Mouse (Mus musculus) cortical plate, adult 2 months (tissue): Measurements from ENCODE around the gene Olfr1046. TPM values are rescaled to one million over a fixed set of nuclear protein-coding genes. Genes with fewer than 3 reads are reported as not detected.

Experiments used
- H3K27ac ChIP-seq: fragments of 200-500 bp; 2 replicates; pipeline ENCODE4 v1.5.1; 2012; ENCODE audit warnings: low read length, control low read depth, inconsistent platforms; ENCODE audit not compliant: insufficient read depth
- H3K4me1 ChIP-seq: fragments of 200-500 bp; 2 replicates; pipeline ENCODE4 v1.6.1; 2011; ENCODE audit warnings: low read length; ENCODE audit not compliant: control insufficient read depth, insufficient read depth
- H3K4me3 ChIP-seq: fragments of 200-500 bp; 2 replicates; pipeline ENCODE4 v1.5.1; 2011; ENCODE audit warnings: mild to moderate bottlenecking, low read length, control low read depth; ENCODE audit not compliant: insufficient read depth
- CTCF ChIP-seq: fragments of 200-500 bp; IDR thresholded peaks from 2 replicates; pipeline ENCODE4 v1.5.1; 2011; ENCODE audit warnings: mild to moderate bottlenecking, control low read depth, low read length; ENCODE audit not compliant: insufficient read depth; ENCODE audit errors: extremely low read depth
- POLR2A ChIP-seq: fragments of 200-500 bp; IDR thresholded peaks from 2 replicates; pipeline ENCODE4 v1.6.1; 2011; ENCODE audit warnings: mild to moderate bottlenecking, low read length, control low read depth; ENCODE audit not compliant: insufficient read depth; ENCODE audit errors: extremely low read depth
- polyA plus RNA-seq: library from polyadenylated mRNA; depleted of rRNA; stranded (reverse); fragments of >200 nt; gene quantifications from 2 replicates; pipeline ENCODE4 v1.2.3, GENCODE M21; 2012; rRNA removed

The Olfr1046 gene
- polyA plus RNA-seq, 1 experiment: not detected

- H3K27ac ChIP-seq: no peak within 1 kb of the TSS
- no peaks in the 10 kb centered on the region for H3K4me1 ChIP-seq
- no peak for TF ChIP-seq POLR2A
- TF ChIP-seq CTCF: no peak
- H3K4me3 ChIP-seq: no peak within 1 kb of the TSS
These were observed 51.7 kb downstream of the Olfr1046 start, which contains the start of gene Olfr1043 for GRCm38 (mm10) chr2:86167422-86167821. Gene Olfr1043, minus strand, starts transcription at chr2:86167522.

Other genes starting within 250 kb of the Olfr1046 start
- gene Olfr1029, start 245.4 kb downstream of the Olfr1046 start, polyA plus RNA-seq: 0.06 TPM in 1 of 2 replicates, not detected in the other
- gene Olfr1030, start 240.0 kb downstream of the Olfr1046 start, polyA plus RNA-seq: not detected in 2 replicates
- not detected in 2 replicates for gene Olfr1031, start 229.0 kb downstream of the Olfr1046 start, polyA plus RNA-seq
- gene Olfr1032, start 213.8 kb downstream of the Olfr1046 start, polyA plus RNA-seq: not detected in 2 replicates
- gene Olfr1033, start 198.7 kb downstream of the Olfr1046 start, polyA plus RNA-seq: 0.13 and 0.17 TPM in 2 replicates
- 0.02 TPM in 1 of 2 replicates, not detected in the other for gene Olfr1034, start 173.5 kb downstream of the Olfr1046 start, polyA plus RNA-seq
- not detected in 2 replicates for gene Olfr1036, start 145.3 kb downstream of the Olfr1046 start, polyA plus RNA-seq
- gene Olfr1037, start 131.9 kb downstream of the Olfr1046 start, polyA plus RNA-seq: not detected in 2 replicates
- gene Olfr1039, start 83.4 kb downstream of the Olfr1046 start, polyA plus RNA-seq: not detected in 2 replicates
- not detected in 2 replicates for gene Olfr1040, start 72.6 kb downstream of the Olfr1046 start, polyA plus RNA-seq
- gene Olfr1042, start 57.5 kb downstream of the Olfr1046 start, polyA plus RNA-seq: not detected in 2 replicates
- gene Olfr1043, start 51.8 kb downstream of the Olfr1046 start, polyA plus RNA-seq: not detected in 2 replicates
- gene Olfr1044, start 41.5 kb downstream of the Olfr1046 start, polyA plus RNA-seq: not detected in 2 replicates
- not detected in 2 replicates for gene Olfr52, start 33.6 kb downstream of the Olfr1046 start, polyA plus RNA-seq
- not detected in 2 replicates for gene Olfr1045, start 16.3 kb downstream of the Olfr1046 start, polyA plus RNA-seq
- gene Olfr1047, start 12.1 kb upstream of the Olfr1046 start, polyA plus RNA-seq: not detected in 2 replicates
- not detected in 2 replicates for gene Olfr1048, start 21.0 kb upstream of the Olfr1046 start, polyA plus RNA-seq
- gene Olfr1049, start 39.0 kb upstream of the Olfr1046 start, polyA plus RNA-seq: not detected in 2 replicates
- gene Olfr1051, start 59.8 kb upstream of the Olfr1046 start, polyA plus RNA-seq: not detected in 2 replicates
- gene Olfr1052, start 73.1 kb upstream of the Olfr1046 start, polyA plus RNA-seq: not detected in 2 replicates
- not detected in 2 replicates for gene Olfr1053, start 96.0 kb upstream of the Olfr1046 start, polyA plus RNA-seq
- not detected in 2 replicates for gene Olfr1054, start 116.1 kb upstream of the Olfr1046 start, polyA plus RNA-seq
- gene Olfr1055, start 131.0 kb upstream of the Olfr1046 start, polyA plus RNA-seq: not detected in 2 replicates
- not detected in 2 replicates for gene Olfr1056, start 143.2 kb upstream of the Olfr1046 start, polyA plus RNA-seq
- not detected in 2 replicates for gene Olfr1057, start 159.1 kb upstream of the Olfr1046 start, polyA plus RNA-seq
- not detected in 2 replicates for gene Olfr1058, start 169.2 kb upstream of the Olfr1046 start, polyA plus RNA-seq
- not detected in 2 replicates for gene Olfr1061, start 194.7 kb upstream of the Olfr1046 start, polyA plus RNA-seq
- gene Olfr1062, start 207.4 kb upstream of the Olfr1046 start, polyA plus RNA-seq: not detected in 2 replicates
- not detected in 2 replicates for gene Olfr1065, start 231.3 kb upstream of the Olfr1046 start, polyA plus RNA-seq
- not detected in 2 replicates for gene Olfr1066, start 237.0 kb upstream of the Olfr1046 start, polyA plus RNA-seq